Mouse (Mus musculus) hindbrain, embryonic 12.5 days (tissue): Measurements from ENCODE around the gene Lmbrd1. TPM values are rescaled to one million over a fixed set of nuclear protein-coding genes. Genes with fewer than 3 reads are reported as not detected.

Experiments
- polyA plus RNA-seq: library from polyadenylated mRNA; unstranded; fragments of >200 nt; fragmentation: Nextera tagmentation; extraction: Ambion mirVana; gene quantifications from 2 replicates; pipeline ENCODE4 v1.2.1, GENCODE M21; 2016

Lmbrd1 gene
- polyA plus RNA-seq, 1 experiment from 2014 or later, result 31.0 TPM

Other genes with a start within 250 kb of the Lmbrd1 start
- 0.71 and 1.3 TPM in 2 replicates for gene Col19a1, start 91.2 kb upstream of the Lmbrd1 start, polyA plus RNA-seq